Mouse (Mus musculus) spleen, adult 10 weeks (tissue): ENCODE measurements around the gene Olfr125. TPM values are rescaled to one million over a fixed set of nuclear protein-coding genes. Genes with fewer than 3 reads are reported as not detected.

ENCODE experiments used
- polyA plus RNA-seq: library from polyadenylated mRNA; stranded (reverse); fragments of 350-450 nt; fragmentation: Illumina TruSeq; extraction: RNeasy Lipid Tissue Mini Kit (QIAGEN cat#74804); gene quantifications from one replicate; pipeline ENCODE4 v1.2.3, GENCODE M21; 2015; ENCODE audit warnings: low replicate concordance; ENCODE audit not compliant: insufficient read depth

Gene Olfr125
- not detected for polyA plus RNA-seq

GRCm38 (mm10) chr17:37832649-37833048, at the start of gene Olfr125:
TSS of gene Olfr125 (plus strand) at chr17:37832949.

DNA sequence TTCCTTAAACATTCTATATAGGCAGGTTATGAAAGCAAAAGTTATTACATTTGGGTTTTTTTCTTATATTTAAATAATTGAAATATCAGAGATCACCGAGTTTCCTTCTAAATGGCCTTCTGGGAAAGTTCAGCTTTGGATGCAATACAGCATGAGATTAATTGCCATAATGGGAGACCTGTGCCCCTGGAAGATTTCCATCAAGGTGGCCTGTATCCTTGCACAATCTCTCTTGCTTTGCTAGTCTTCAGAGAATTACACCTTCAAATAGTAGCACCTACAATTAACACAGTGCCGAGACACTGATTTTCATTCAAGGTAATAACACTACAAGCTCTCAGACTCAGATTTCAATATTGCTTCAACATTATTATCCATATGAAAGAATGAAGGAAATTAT, 39.5 kb upstream of the Olfr125 start, which contains the start of gene Olfr123:
Gene Olfr123, plus strand, starts transcription at position 301 of the 400 bp plus-strand sequence.

DNA sequence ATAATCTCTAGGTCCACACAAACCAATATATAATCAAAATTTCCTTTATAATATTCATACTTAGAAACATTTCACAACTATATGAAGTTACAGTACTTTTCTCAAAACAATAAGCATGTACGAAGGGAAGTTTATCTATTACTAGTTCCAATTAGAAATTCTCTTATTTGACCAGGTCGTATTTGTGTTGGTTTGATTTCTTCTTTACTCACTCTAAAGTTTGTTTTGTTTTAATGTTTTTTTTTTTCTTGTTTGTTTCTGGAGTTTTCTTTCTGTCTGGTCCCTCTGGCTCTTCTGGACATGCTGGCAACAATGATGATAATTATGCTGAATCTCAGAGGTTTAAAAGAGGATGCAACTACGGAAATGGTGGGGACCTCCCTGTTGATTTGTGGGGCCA, 33.2 kb upstream of the Olfr125 start, which contains the start of gene Olfr124:
Gene Olfr124, plus strand, starts transcription at position 301 of the 400 bp plus-strand sequence.

DNA sequence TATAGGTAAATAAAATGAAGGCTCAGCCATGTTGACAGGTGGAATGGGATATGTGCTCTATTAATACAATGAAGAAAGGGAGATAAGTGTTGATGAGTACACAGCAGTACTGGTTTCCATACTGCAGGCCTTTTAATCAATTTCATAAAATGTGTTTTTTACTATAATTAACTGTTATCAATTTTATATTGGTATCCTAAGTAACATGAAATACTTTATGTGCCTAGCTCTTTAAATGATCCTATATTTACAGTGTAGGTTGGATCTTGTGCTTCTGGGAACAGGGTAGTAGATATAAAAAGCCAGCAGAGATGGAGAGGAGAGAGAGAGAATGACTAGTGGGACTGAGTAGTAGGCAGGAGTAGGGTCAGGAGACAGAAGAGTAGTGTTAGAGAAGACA, 14.4 kb downstream of the Olfr125 start, which contains the start of gene Olfr126:
Gene Olfr126, plus strand, starts transcription at position 301 of the 400 bp plus-strand sequence.

Other genes with a start within 250 kb of the Olfr125 start
- gene Olfr114, start 240.2 kb upstream of the Olfr125 start, polyA plus RNA-seq, result not detected
- gene Olfr115, start 205.8 kb upstream of the Olfr125 start, polyA plus RNA-seq, result not detected
- not detected for gene Olfr116, start 205.8 kb upstream of the Olfr125 start, polyA plus RNA-seq
- not detected for gene Olfr117, start 169.2 kb upstream of the Olfr125 start, polyA plus RNA-seq
- gene Olfr118, start 166.0 kb upstream of the Olfr125 start, polyA plus RNA-seq, result not detected
- not detected for gene Olfr119, start 136.4 kb upstream of the Olfr125 start, polyA plus RNA-seq
- gene Olfr120, start 111.1 kb upstream of the Olfr125 start, polyA plus RNA-seq, result not detected
- not detected for gene Olfr121, start 84.1 kb upstream of the Olfr125 start, polyA plus RNA-seq
- gene Olfr122, start 64.3 kb upstream of the Olfr125 start, polyA plus RNA-seq, result not detected
- gene Olfr123, start 39.4 kb upstream of the Olfr125 start, polyA plus RNA-seq, result not detected
- not detected for gene Olfr124, start 33.1 kb upstream of the Olfr125 start, polyA plus RNA-seq
- not detected for gene Olfr126, start 14.5 kb downstream of the Olfr125 start, polyA plus RNA-seq
- not detected for gene Olfr127, start 67.5 kb downstream of the Olfr125 start, polyA plus RNA-seq
- gene Olfr128, start 87.6 kb downstream of the Olfr125 start, polyA plus RNA-seq, result not detected
- not detected for gene Olfr761, start 120.1 kb downstream of the Olfr125 start, polyA plus RNA-seq
- not detected for gene Olfr129, start 227.1 kb downstream of the Olfr125 start, polyA plus RNA-seq
- gene Olfr130, start 231.0 kb downstream of the Olfr125 start, polyA plus RNA-seq, result not detected